7 mouse cellular contexts compared by ENCODE assay signal in the genomic region with DNA sequence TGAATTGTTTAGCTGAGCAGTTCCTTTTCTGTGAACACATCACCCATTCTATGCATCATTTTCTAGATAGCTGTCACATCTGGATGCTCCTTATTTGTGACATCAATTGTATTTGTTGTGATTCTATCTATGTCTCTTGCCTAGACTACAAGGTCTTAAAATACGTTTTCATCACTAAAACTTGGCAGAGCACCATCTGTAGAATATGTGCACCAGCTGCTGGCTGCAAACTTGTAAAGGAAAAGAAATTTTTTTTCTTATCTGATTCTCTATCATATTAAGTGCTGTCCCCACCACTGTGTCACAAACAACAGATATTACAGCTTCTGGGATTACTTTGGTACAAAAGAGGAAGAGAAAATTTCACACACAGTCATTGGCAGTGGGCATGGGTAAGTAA.
"Had no signal": no experiment of that assay in that cellular context is flagged by ENCODE, and none has a peak within 500 bp of the region (broad histone marks: within the 10 kb centered on the region; RNA-seq: fewer than 3 reads in every experiment).

No protein-coding gene starts in this region.

- DNase-seq: kidney, adult 18-20 months; kidney, postnatal 10 days; kidney, postnatal 4 days; lung, adult 2 months; lung, postnatal 14 days; retina, postnatal 1 day; thymus, postnatal 4 days had no signal
